Mouse (Mus musculus) limb, embryonic 13.5 days (tissue): ENCODE measurements around the gene Recql5. TPM values are rescaled to one million over a fixed set of nuclear protein-coding genes. Genes with fewer than 3 reads are reported as not detected.

Source experiments
- ATAC-seq: fragments of 200-750 bp; cut with Nextera tagmentation; 2 replicates; pipeline ENCODE4 v1.8.0; 2017; ENCODE audit warnings: low read depth, moderate number of reproducible peaks, moderate TSS enrichment; ENCODE audit not compliant: low FRiP score
- H3K27ac ChIP-seq: fragments of 300-500 bp; sonication (generic); 2 replicates; pipeline ENCODE4 v1.5.1; 2015; ENCODE audit warnings: inconsistent platforms, mild to moderate bottlenecking, moderate library complexity
- H3K27me3 ChIP-seq: fragments of 300-500 bp; sonication (generic); 2 replicates; pipeline ENCODE4 v1.6.1; 2015; ENCODE audit warnings: mild to moderate bottlenecking, inconsistent platforms
- H3K36me3 ChIP-seq: fragments of 300-500 bp; sonication (generic); 2 replicates; pipeline ENCODE4 v1.6.1; 2015; ENCODE audit warnings: inconsistent platforms, mild to moderate bottlenecking, moderate library complexity
- H3K4me1 ChIP-seq: fragments of 300-500 bp; sonication (generic); 2 replicates; pipeline ENCODE4 v1.6.1; 2015; ENCODE audit warnings: inconsistent platforms
- H3K4me2 ChIP-seq: fragments of 300-500 bp; sonication (generic); replicated peaks from 2 replicates; pipeline ENCODE4 v1.6.1; 2015; ENCODE audit warnings: inconsistent platforms, mild to moderate bottlenecking, moderate library complexity
- H3K4me3 ChIP-seq: fragments of 300-500 bp; sonication (generic); 2 replicates; pipeline ENCODE4 v1.5.1; 2015; ENCODE audit warnings: moderate library complexity, mild to moderate bottlenecking, inconsistent platforms
- H3K9ac ChIP-seq: fragments of 300-500 bp; sonication (generic); 2 replicates; pipeline ENCODE4 v1.6.1; 2015; ENCODE audit warnings: mild to moderate bottlenecking, inconsistent platforms
- H3K9me3 ChIP-seq: fragments of 300-500 bp; sonication (generic); 2 replicates; pipeline ENCODE4 v1.6.1; 2016; ENCODE audit warnings: inconsistent platforms
- WGBS: fragments of 180-500 bp; shearing (Covaris S2); methylation state at CpG from one replicate; pipeline ENCODE4 v1.1.7; 2015; 5-methylcytosine and 5-hydroxymethylcytosine counted together
- polyA plus RNA-seq: library from polyadenylated mRNA; unstranded; fragments of >200 nt; fragmentation: Nextera tagmentation; extraction: Ambion mirVana; gene quantifications from 2 replicates; pipeline ENCODE4 v1.2.1, GENCODE M21; 2015

Gene Recql5
- polyA plus RNA-seq: 22.3 and 23.7 TPM in 2 replicates

- peak; percentile 97 for ATAC-seq
- Histone ChIP-seq H3K4me3 (peak within 1 kb of the TSS; percentile 96), H3K4me2 (peak within 1 kb of the TSS; percentile 94), H3K27ac (no peak within 1 kb of the TSS), H3K9ac (peak within 1 kb of the TSS; percentile 90), H3K27me3 (no peaks in the 10 kb centered on the region), H3K4me1 (peaks cover 25% of the 10 kb centered on the region), H3K36me3 (peaks cover 41% of the 10 kb centered on the region), H3K9me3 (no peaks in the 10 kb centered on the region)
- WGBS: under 1% methylated on average over 28 of the region's 28 CpGs
Observed at GRCm38 (mm10) chr11:115933108-115933746, at the start of gene Recql5, which contains the start of gene Sap30bp. TSS of gene Recql5 (minus strand) at chr11:115933477. TSS of gene Sap30bp (plus strand) at chr11:115933282.

DNA sequence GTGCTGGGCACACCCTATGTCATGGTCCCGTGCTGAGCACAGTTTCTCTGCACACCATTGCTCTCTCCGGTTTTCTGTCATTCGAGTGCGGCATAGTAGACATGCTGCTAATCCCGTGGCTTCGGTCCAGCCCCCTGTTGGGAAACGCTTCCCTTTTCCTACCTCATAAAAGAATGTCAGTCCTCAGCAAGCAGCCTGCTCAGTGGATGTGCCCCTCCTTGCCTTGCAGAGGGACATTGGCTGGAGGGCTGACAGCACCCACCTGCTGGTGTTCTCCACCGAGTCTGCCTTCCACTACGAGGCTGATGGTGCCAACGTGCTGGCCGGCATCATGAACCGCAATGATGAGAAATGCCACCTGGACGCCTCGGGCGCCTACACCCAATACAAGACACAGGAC is 49.2 kb upstream of the Recql5 start:
- 88% methylated on average over 15 of the region's 15 CpGs for WGBS
- Histone ChIP-seq H3K36me3 (no peaks in the 10 kb centered on the region), H3K9ac (no peak overlapping the region), H3K4me2 (no peak overlapping the region), H3K9me3 (no peaks in the 10 kb centered on the region), H3K27ac (no peak overlapping the region), H3K27me3 (peaks cover 19% of the 10 kb centered on the region), H3K4me3 (no peak overlapping the region), H3K4me1 (no peaks in the 10 kb centered on the region)
- ATAC-seq: no peak

DNA sequence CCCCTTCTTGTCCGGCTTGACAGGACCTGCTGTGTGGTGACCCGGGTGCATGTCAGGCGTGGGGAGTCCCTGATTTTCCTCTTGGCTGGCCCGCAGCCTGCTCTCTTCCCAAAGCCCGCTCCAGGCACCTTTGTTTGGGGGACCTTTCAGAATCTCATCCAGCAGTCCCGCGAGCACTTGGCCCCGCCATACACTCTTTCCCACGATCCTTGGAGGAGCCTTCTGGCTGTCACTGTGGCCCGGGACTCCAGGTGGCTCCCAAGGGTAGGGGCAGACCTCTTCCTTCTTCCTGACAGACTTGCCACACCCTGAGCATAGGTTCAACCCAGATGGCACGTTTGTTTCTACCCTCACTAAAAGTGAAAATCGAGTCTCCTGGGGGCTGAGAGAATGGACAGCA is 42.3 kb upstream of the Recql5 start:
- Histone ChIP-seq H3K36me3 (no peaks in the 10 kb centered on the region), H3K4me2 (peak overlapping the region; percentile 72), H3K4me3 (peak overlapping the region; percentile 48), H3K9ac (no peak overlapping the region), H3K27me3 (peaks cover 61% of the 10 kb centered on the region), H3K27ac (no peak overlapping the region), H3K4me1 (peaks cover 12% of the 10 kb centered on the region), H3K9me3 (no peaks in the 10 kb centered on the region)
- ATAC-seq: no peak
- 37% methylated on average over 12 of the region's 12 CpGs for WGBS

GRCm38 (mm10) chr11:115975083-115975420 is 41.8 kb upstream of the Recql5 start:
- 3% methylated on average over 18 of the region's 18 CpGs for WGBS
- peak overlapping the region; percentile 59 for H3K9ac ChIP-seq
- ATAC-seq: no peak
- H3K36me3 ChIP-seq: no peaks in the 10 kb centered on the region
- no peak overlapping the region for H3K27ac ChIP-seq
- H3K4me1 ChIP-seq: peaks cover 12% of the 10 kb centered on the region
- peak overlapping the region; percentile 72 for H3K4me2 ChIP-seq
- H3K9me3 ChIP-seq: no peaks in the 10 kb centered on the region
- H3K4me3 ChIP-seq: peak overlapping the region; percentile 48
- H3K27me3 ChIP-seq: peaks cover 61% of the 10 kb centered on the region

DNA sequence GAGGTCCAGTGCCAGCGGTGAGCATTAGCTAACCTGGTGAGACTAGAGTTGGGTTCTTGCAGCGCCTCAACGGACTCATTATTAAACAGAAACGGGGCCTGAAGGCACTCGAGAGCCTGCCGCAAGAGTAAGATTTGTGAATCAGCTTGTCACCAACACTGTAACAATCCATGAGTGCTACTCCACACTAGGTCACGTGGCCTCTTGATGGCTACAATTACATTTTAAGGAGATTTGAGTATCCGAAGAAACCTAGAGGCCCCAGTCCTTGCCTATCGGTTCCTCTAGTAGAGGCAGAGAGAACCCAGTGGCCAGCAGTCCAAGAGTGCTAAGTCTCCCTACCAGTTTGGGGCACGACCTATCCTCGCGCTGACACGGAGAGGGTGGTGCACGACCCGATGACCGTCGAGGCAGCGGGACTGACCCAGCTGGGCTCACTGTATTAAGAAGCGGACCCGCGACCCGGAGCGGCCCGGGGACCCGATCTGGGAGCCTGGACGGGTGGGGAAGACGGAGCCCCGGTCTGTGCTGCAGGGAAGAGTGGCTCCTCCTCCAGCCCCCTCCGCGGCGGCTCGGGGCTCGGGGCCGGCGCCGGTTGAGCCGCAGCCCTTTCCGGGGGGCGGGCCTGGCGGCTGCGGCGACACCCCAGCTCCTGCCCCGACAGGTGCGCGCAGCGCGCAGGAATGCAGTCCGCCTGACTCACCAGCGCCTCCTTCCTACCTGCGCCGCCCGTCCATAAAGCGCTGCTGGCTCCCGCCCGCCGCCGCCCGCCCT is 41.2 kb upstream of the Recql5 start, which contains the start of gene Itgb4:
Gene Itgb4, plus strand, starts transcription at position 401 of the 774 bp plus-strand sequence.
- H3K4me3 ChIP-seq: peak within 1 kb of the TSS; percentile 48
- peaks cover 12% of the 10 kb centered on the region for H3K4me1 ChIP-seq
- no peaks in the 10 kb centered on the region for H3K9me3 ChIP-seq
- peak within 1 kb of the TSS; percentile 72 for H3K4me2 ChIP-seq
- ATAC-seq: peak; percentile 40; the same call in 1 of the 2 replicates
- H3K9ac ChIP-seq: peak within 1 kb of the TSS; percentile 59
- H3K27ac ChIP-seq: no peak within 1 kb of the TSS; the same call in 1 of the 2 replicates
- H3K36me3 ChIP-seq: no peaks in the 10 kb centered on the region
- peaks cover 61% of the 10 kb centered on the region for H3K27me3 ChIP-seq
- 10% methylated on average over 49 of the region's 58 CpGs for WGBS

DNA sequence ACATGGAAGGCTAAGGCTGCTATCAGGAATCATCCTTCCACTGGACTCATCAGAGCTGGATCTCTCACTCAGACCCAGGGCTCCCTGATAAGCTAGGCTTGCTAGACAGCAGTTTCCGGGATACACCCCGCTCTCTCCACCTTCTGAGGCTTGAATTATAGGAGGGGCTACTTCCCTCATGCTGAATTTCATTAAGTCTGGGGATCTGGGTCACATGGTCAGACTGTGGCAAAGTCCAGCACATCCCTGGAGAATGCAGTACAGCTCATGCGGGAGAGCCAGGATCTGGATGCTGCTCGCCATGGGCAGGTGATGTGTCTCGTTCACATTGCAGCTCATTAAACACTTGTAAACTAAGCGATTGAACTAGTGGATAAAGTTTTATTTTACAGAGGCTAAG is 37.7 kb upstream of the Recql5 start:
- Histone ChIP-seq H3K4me1 (peaks cover 12% of the 10 kb centered on the region), H3K9ac (no peak overlapping the region), H3K4me3 (no peak overlapping the region), H3K36me3 (peaks cover 12% of the 10 kb centered on the region), H3K4me2 (no peak overlapping the region), H3K9me3 (no peaks in the 10 kb centered on the region), H3K27ac (no peak overlapping the region), H3K27me3 (peaks cover 32% of the 10 kb centered on the region)
- 59% methylated on average over 6 of the region's 6 CpGs for WGBS
- no peak for ATAC-seq

DNA sequence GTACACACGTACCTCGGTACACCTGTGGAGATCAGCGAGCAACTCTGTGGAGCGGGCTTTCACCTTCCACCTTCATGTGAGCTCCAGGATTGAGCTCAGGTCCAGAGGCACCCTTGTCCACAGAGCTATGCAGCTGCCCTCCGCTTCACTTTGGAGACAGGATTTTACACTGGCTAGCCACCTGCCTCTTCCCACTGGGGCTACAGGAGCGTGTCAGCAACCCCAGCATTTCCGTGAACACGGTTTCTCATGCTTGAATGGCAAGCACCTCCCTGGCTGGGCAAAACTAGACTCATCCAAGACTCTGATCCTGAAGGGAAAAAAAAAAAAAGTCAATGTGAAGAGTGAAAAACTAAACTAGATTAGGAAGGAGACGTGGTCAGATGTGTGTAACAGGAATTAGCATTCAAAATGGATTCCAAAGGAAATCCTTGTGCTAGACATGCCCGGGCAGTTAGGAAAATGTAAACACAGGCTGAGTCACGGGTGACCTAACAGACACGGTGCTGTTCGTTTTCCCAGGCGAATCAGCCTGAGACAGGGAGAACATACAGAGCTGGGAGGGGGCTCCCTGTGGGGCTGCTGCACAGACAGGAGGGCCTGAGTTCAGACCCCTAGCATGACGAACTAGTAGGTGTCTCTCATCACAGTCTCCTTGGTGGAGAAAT is 36.9 kb upstream of the Recql5 start:
- Histone ChIP-seq H3K9ac (no peak overlapping the region), H3K27me3 (peaks cover 23% of the 10 kb centered on the region), H3K36me3 (peaks cover 21% of the 10 kb centered on the region), H3K4me2 (no peak overlapping the region), H3K4me1 (peaks cover 11% of the 10 kb centered on the region), H3K27ac (no peak overlapping the region), H3K4me3 (no peak overlapping the region), H3K9me3 (no peaks in the 10 kb centered on the region)
- WGBS: 67% methylated on average over 15 of the region's 15 CpGs
- no peak for ATAC-seq

- no peak overlapping the region for H3K4me2 ChIP-seq
- no peak overlapping the region for H3K9ac ChIP-seq
- peaks cover 10% of the 10 kb centered on the region for H3K27me3 ChIP-seq
- no peaks in the 10 kb centered on the region for H3K4me1 ChIP-seq
- no peak overlapping the region for H3K27ac ChIP-seq
- H3K9me3 ChIP-seq: no peaks in the 10 kb centered on the region
- peaks cover 34% of the 10 kb centered on the region for H3K36me3 ChIP-seq
- ATAC-seq: no peak
- H3K4me3 ChIP-seq: no peak overlapping the region
- 72% methylated on average over 5 of the region's 5 CpGs for WGBS
Observed at GRCm38 (mm10) chr11:115968731-115969405, 35.6 kb upstream of the Recql5 start.

- no peak for ATAC-seq
- Histone ChIP-seq H3K9me3 (no peaks in the 10 kb centered on the region), H3K36me3 (peaks cover 71% of the 10 kb centered on the region), H3K27ac (no peak overlapping the region), H3K27me3 (no peaks in the 10 kb centered on the region), H3K4me3 (no peak overlapping the region), H3K4me2 (no peak overlapping the region), H3K9ac (no peak overlapping the region), H3K4me1 (no peaks in the 10 kb centered on the region)
- 86% methylated on average over 10 of the region's 10 CpGs for WGBS
Observed at GRCm38 (mm10) chr11:115964977-115965604, 31.8 kb upstream of the Recql5 start.

GRCm38 (mm10) chr11:115962651-115963412 is 29.6 kb upstream of the Recql5 start:
- WGBS: 95% methylated on average over 9 of the region's 9 CpGs
- Histone ChIP-seq H3K9me3 (no peaks in the 10 kb centered on the region), H3K4me1 (no peaks in the 10 kb centered on the region), H3K27me3 (no peaks in the 10 kb centered on the region), H3K9ac (no peak overlapping the region), H3K4me2 (no peak overlapping the region), H3K4me3 (no peak overlapping the region), H3K36me3 (peaks cover 89% of the 10 kb centered on the region), H3K27ac (no peak overlapping the region)
- ATAC-seq: no peak

DNA sequence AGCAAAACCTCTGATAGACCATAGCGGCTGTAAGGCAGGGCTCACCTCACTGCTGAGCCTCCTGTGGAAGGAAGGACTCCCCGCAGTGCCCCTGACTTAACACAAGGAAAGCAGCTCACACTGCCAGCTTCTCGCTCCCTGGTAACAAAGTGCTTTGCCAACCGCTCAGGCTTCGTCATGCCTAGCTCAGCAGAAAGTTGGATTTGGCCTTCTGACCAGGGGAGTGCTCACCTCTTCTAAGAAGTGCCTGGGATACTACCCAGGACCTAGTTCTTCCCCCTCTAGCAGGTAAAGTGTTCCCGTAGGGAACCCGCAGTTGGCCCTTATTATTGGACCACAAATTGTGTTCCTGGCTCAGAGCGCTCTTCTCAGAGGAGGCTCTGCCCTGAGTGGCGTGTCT is 25.7 kb upstream of the Recql5 start:
- peaks cover 90% of the 10 kb centered on the region for H3K36me3 ChIP-seq
- H3K4me3 ChIP-seq: no peak overlapping the region
- ATAC-seq: no peak
- no peak overlapping the region for H3K9ac ChIP-seq
- H3K4me1 ChIP-seq: peaks cover 6% of the 10 kb centered on the region; the same call in 1 of the 2 replicates
- WGBS: 98% methylated on average over 9 of the region's 9 CpGs
- H3K4me2 ChIP-seq: no peak overlapping the region
- H3K9me3 ChIP-seq: no peaks in the 10 kb centered on the region
- no peaks in the 10 kb centered on the region for H3K27me3 ChIP-seq
- no peak overlapping the region for H3K27ac ChIP-seq
